ENCODE assay signal across 8 mouse cellular contexts in genomic region chr3:37729142-37729541, GRCm38 (mm10). TPM values are rescaled to one million over a fixed set of nuclear protein-coding genes. Genes with fewer than 3 reads are reported as not detected.
DNase-seq lines count a peak whose midpoint lies in the region; ATAC-seq lines count a peak whose summit lies in the region.

No protein-coding gene starts in this region.

- peak; percentile 61 for ATAC-seq in granulocyte monocyte progenitor cell, adult 5-6 weeks (replicated peaks; ENCODE audit: poor library complexity, severe bottlenecking)
- ATAC-seq in stomach, embryonic 15.5 days (ENCODE audit: insufficient read depth, low FRiP score, low read depth): peak; percentile 66; the same call in 1 of the 2 replicates
- ATAC-seq in cerebellum, adult (ENCODE audit: insufficient number of reproducible peaks, low FRiP score, low TSS enrichment): no peak

- no peak overlapping the region for H3K27ac ChIP-seq in heart, embryonic 10.5 days
- peak overlapping the region; percentile 46; the same call in 1 of the 2 replicates for H3K27ac ChIP-seq in stomach, embryonic 15.5 days

- H3K4me2 ChIP-seq in stomach, embryonic 15.5 days: no peak overlapping the region

- 52% methylated on average over 4 of the region's 4 CpGs for WGBS in heart, embryonic 10.5 days
- WGBS in stomach, embryonic 15.5 days: 15% methylated on average over 4 of the region's 4 CpGs

- peak; percentile 86 to 94 for DNase-seq in heart, adult 18-20 months
- DNase-seq in heart, embryonic 10.5 days (ENCODE audit: low spot score): no peak
- DNase-seq in NIH3T3 (ENCODE audit: low read depth): peak; percentile 20
- DNase-seq in kidney, adult 11 months: peak; percentile 91
- peak; percentile 77 to 81 for DNase-seq in lung, adult 18-20 months

- H3K9me3 ChIP-seq in heart, embryonic 10.5 days: no peaks in the 10 kb centered on the region
- H3K9me3 ChIP-seq in stomach, embryonic 15.5 days: no peaks in the 10 kb centered on the region

- peaks cover 25% of the 10 kb centered on the region for H3K27me3 ChIP-seq in heart, embryonic 10.5 days (ENCODE audit: insufficient read depth, poor library complexity, severe bottlenecking)
- H3K27me3 ChIP-seq in stomach, embryonic 15.5 days (replicated peaks): no peaks in the 10 kb centered on the region

- no peaks in the 10 kb centered on the region for H3K36me3 ChIP-seq in heart, embryonic 10.5 days
- no peaks in the 10 kb centered on the region for H3K36me3 ChIP-seq in stomach, embryonic 15.5 days

- H3K4me1 ChIP-seq in heart, embryonic 10.5 days: peaks cover 6% of the 10 kb centered on the region
- peaks cover 38% of the 10 kb centered on the region for H3K4me1 ChIP-seq in stomach, embryonic 15.5 days

- no peak overlapping the region for H3K4me3 ChIP-seq in heart, embryonic 10.5 days
- no peak overlapping the region for H3K4me3 ChIP-seq in stomach, embryonic 15.5 days (replicated peaks)

- H3K9ac ChIP-seq in stomach, embryonic 15.5 days: no peak overlapping the region

RNA-seq across cellular contexts. Expression of gene Gm5148, which starts 4.9 kb away (rescaled TPM):
- not detected for total RNA-seq in heart, adult 18-20 months (2021)
- polyA plus RNA-seq in heart, embryonic 10.5 days (2016; fragmentation: Nextera tagmentation; extraction: Ambion mirVana): 2.0 and 2.5 TPM in 2 replicates
- not detected in 2 replicates for total RNA-seq in granulocyte monocyte progenitor cell, adult 5-6 weeks (2014; fragmentation: Nextera tagmentation)
- 14.9 and 28.1 TPM in 2 replicates for total RNA-seq in granulocyte monocyte progenitor cell, adult 5-6 weeks (2017)
- 5.9 and 6.0 TPM in 2 replicates for polyA plus RNA-seq in stomach, embryonic 15.5 days (2015; fragmentation: Nextera tagmentation; extraction: Ambion mirVana)
